ENCODE assay signal across 9 mouse cellular contexts in genomic region chr4:62208696-62209380, GRCm38 (mm10). TPM values are rescaled to one million over a fixed set of nuclear protein-coding genes. Genes with fewer than 3 reads are reported as not detected.
DNase-seq lines count a peak whose midpoint lies in the region; ATAC-seq lines count a peak whose summit lies in the region.
"Had no signal": no experiment of that assay in that cellular context is flagged by ENCODE, and none has a peak within 500 bp of the region (broad histone marks: within the 10 kb centered on the region; RNA-seq: fewer than 3 reads in every experiment).

No protein-coding gene starts in this region.

- no peaks in the 10 kb centered on the region for H3K27me3 ChIP-seq in heart, embryonic 11.5 days (ENCODE audit: control insufficient read depth, insufficient read depth, low read length)
- no peaks in the 10 kb centered on the region for H3K27me3 ChIP-seq in forebrain, embryonic 13.5 days
- peaks cover 8% of the 10 kb centered on the region for H3K27me3 ChIP-seq in liver, embryonic 11.5 days (replicated peaks; ENCODE audit: control insufficient read depth, insufficient read depth, low read length)

- no peak for DNase-seq in heart, adult 18-20 months
- DNase-seq in MN1 (ENCODE audit: low spot score) = peak; percentile 32
- DNase-seq in liver, embryonic 11.5 days (ENCODE audit: low spot score) = no peak
- no peak for DNase-seq in c-Kit-positive CD71-positive TER-119-positive erythroid progenitor cells, embryonic 14.5 days (ENCODE audit: low spot score)
- no peak for DNase-seq in urinary bladder, postnatal 25 days (ENCODE audit: low spot score)
- DNase-seq in cerebellum, postnatal 14 days = no peak

- peak; percentile 52 for ATAC-seq in heart, embryonic 11.5 days (replicated peaks; ENCODE audit: insufficient number of reproducible peaks, low FRiP score, low TSS enrichment)
- ATAC-seq in forebrain, embryonic 13.5 days = peak; percentile 48
- peak; percentile 38 for ATAC-seq in liver, embryonic 11.5 days (replicated peaks; ENCODE audit: low FRiP score)

- peak overlapping the region; percentile 80 for H3K27ac ChIP-seq in heart, embryonic 11.5 days (ENCODE audit: low read depth, low read length)
- H3K27ac ChIP-seq in forebrain, embryonic 13.5 days = peak overlapping the region; percentile 90
- H3K27ac ChIP-seq in liver, embryonic 11.5 days (ENCODE audit: low read depth, low read length) = peak overlapping the region; percentile 56; the same call in 1 of the 2 replicates

- 4% methylated on average over 19 of the region's 19 CpGs for WGBS in heart, embryonic 11.5 days (ENCODE audit: insufficient replicate concordance)
- WGBS in forebrain, embryonic 13.5 days = 5% methylated on average over 19 of the region's 19 CpGs
- WGBS in liver, embryonic 11.5 days = 7% methylated on average over 19 of the region's 19 CpGs

- H3K9ac ChIP-seq in heart, embryonic 11.5 days (ENCODE audit: low read depth, low read length) = peak overlapping the region; percentile 81
- H3K9ac ChIP-seq in forebrain, embryonic 13.5 days = peak overlapping the region; percentile 87
- H3K9ac ChIP-seq in liver, embryonic 11.5 days (ENCODE audit: low read depth, low read length) = peak overlapping the region; percentile 60

- H3K36me3 ChIP-seq in heart, embryonic 11.5 days (ENCODE audit: control insufficient read depth, insufficient read depth, low read length) = peaks cover 2% of the 10 kb centered on the region; the same call in 1 of the 2 replicates
- H3K36me3 ChIP-seq in forebrain, embryonic 13.5 days (ENCODE audit: poor library complexity, severe bottlenecking) = peaks cover 14% of the 10 kb centered on the region
- H3K36me3 ChIP-seq in liver, embryonic 11.5 days (ENCODE audit: control insufficient read depth, insufficient read depth, low read length) = no peaks in the 10 kb centered on the region

- H3K4me2 ChIP-seq in heart, embryonic 11.5 days = peak overlapping the region; percentile 70
- peak overlapping the region; percentile 65 for H3K4me2 ChIP-seq in forebrain, embryonic 13.5 days
- peak overlapping the region; percentile 67 for H3K4me2 ChIP-seq in liver, embryonic 11.5 days

- peak overlapping the region; percentile 64 for H3K4me3 ChIP-seq in heart, embryonic 11.5 days (ENCODE audit: low read depth, low read length)
- H3K4me3 ChIP-seq in forebrain, embryonic 13.5 days = peak overlapping the region; percentile 68
- peak overlapping the region; percentile 59 for H3K4me3 ChIP-seq in liver, embryonic 11.5 days (ENCODE audit: low read depth, low read length)

- H3K9me3 ChIP-seq in heart, embryonic 11.5 days (replicated peaks; ENCODE audit: control insufficient read depth, low read length) = no peaks in the 10 kb centered on the region
- H3K9me3 ChIP-seq in forebrain, embryonic 13.5 days (replicated peaks) = 0 out of 2 replicates have a peak, but pooled peaks cover 5% of the 10 kb centered on the region
- H3K9me3 ChIP-seq in liver, embryonic 11.5 days (ENCODE audit: control insufficient read depth, low read length) = no peaks in the 10 kb centered on the region

- peaks cover 8% of the 10 kb centered on the region; the same call in 1 of the 2 replicates for H3K4me1 ChIP-seq in heart, embryonic 11.5 days (ENCODE audit: control insufficient read depth, insufficient read depth, low read length)
- peaks cover 17% of the 10 kb centered on the region for H3K4me1 ChIP-seq in forebrain, embryonic 13.5 days
- no peaks in the 10 kb centered on the region for H3K4me1 ChIP-seq in liver, embryonic 11.5 days (replicated peaks; ENCODE audit: control insufficient read depth, insufficient read depth, low read length)

RNA-seq across cellular contexts. Expression of gene Zfp37, which starts 22.0 kb away (rescaled TPM):
- polyA plus RNA-seq in heart, embryonic 11.5 days (2014; fragmentation: Nextera tagmentation; extraction: Ambion mirVana) = 8.9 and 9.0 TPM in 2 replicates
- 1 to 10 TPM; 1.9 TPM for total RNA-seq in heart, adult 18-20 months (2021)
- 19.8 and 20.5 TPM in 2 replicates for polyA plus RNA-seq in forebrain, embryonic 13.5 days (2015; fragmentation: Nextera tagmentation; extraction: Ambion mirVana)
- 3.4 and 4.1 TPM in 2 replicates for polyA plus RNA-seq in liver, embryonic 11.5 days (2014; fragmentation: Nextera tagmentation; extraction: Ambion mirVana)

RNA-seq across cellular contexts. Expression of gene Slc31a2, which starts 53.5 kb away (rescaled TPM):
- polyA plus RNA-seq in heart, embryonic 11.5 days (2014; fragmentation: Nextera tagmentation; extraction: Ambion mirVana) = 14.4 and 15.4 TPM in 2 replicates
- 10 to 100 TPM; 20.7 to 24.1 TPM for total RNA-seq in heart, adult 18-20 months (2021)
- polyA plus RNA-seq in forebrain, embryonic 13.5 days (2015; fragmentation: Nextera tagmentation; extraction: Ambion mirVana) = 8.0 and 8.1 TPM in 2 replicates
- polyA plus RNA-seq in liver, embryonic 11.5 days (2014; fragmentation: Nextera tagmentation; extraction: Ambion mirVana) = 8.4 TPM in 2 replicates

RNA-seq across cellular contexts. Expression of gene Mup21, which starts 58.2 kb away (rescaled TPM):
- polyA plus RNA-seq in heart, embryonic 11.5 days (2014; fragmentation: Nextera tagmentation; extraction: Ambion mirVana) = not detected in 2 replicates
- total RNA-seq in heart, adult 18-20 months (2021) = not detected
- polyA plus RNA-seq in forebrain, embryonic 13.5 days (2015; fragmentation: Nextera tagmentation; extraction: Ambion mirVana) = not detected in 2 replicates
- not detected in 2 replicates for polyA plus RNA-seq in liver, embryonic 11.5 days (2014; fragmentation: Nextera tagmentation; extraction: Ambion mirVana)
- total RNA-seq: left cerebral cortex, adult 8-10 months had no signal
